Mouse (Mus musculus): ENCODE results near the gene Commd6.

The Commd6 gene

GRCm38 (mm10) chr14:101640153-101640843 lies at the start of gene Commd6:
Commd6 (minus strand) TSS chr14:101640686.
- DNase-seq (ENCODE audit: low spot score): peak; percentile 95

GRCm38 (mm10) chr14:101688406-101688805 lies 47.9 kb upstream of the Commd6 start:
- DNase-seq (ENCODE audit: low spot score): no peak

DNA sequence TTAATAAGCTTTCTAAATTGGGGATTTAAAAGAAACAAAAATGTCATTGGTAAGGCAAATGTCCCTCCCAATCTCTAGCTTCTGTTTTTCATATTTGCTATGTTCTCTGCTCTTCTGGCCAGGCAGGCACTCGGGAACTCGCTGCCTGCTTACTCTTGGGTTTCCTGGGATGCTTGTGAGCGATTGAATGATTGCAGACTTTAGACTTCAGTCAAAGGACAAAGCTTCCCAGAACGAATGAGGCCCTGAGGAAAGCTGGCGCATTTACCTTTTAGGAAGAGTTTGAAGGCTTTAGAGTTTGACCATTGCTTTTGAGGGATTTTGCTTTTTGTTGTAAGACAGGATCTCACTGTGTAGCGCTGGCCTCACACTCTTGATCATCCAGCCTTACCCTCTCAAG lies 47.2 kb upstream of the Commd6 start:
- no peak for DNase-seq (ENCODE audit: low spot score)

GRCm38 (mm10) chr14:101672226-101672625 lies 31.7 kb upstream of the Commd6 start:
- DNase-seq (ENCODE audit: low spot score): no peak

DNA sequence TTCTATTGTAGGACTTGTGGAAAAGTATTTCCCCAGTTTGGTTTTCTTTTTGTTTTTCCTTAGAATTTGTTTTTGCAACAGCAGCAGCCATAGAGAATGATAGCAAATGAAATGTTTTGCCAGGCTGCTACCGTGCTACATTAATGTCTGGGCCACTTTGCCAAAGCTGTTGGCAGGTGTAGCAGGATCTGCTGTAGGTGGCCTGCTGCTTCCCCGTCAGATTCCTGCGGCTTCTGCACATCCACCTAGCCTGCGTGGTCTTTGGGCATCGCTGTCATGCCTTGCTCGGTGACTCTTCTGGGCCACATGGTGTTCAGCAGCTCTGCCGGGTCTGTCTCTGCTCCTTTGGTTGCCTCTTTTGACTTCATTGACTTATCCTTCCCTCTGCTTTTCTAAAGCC lies 28.1 kb upstream of the Commd6 start:
- DNase-seq (ENCODE audit: low spot score): no peak

DNA sequence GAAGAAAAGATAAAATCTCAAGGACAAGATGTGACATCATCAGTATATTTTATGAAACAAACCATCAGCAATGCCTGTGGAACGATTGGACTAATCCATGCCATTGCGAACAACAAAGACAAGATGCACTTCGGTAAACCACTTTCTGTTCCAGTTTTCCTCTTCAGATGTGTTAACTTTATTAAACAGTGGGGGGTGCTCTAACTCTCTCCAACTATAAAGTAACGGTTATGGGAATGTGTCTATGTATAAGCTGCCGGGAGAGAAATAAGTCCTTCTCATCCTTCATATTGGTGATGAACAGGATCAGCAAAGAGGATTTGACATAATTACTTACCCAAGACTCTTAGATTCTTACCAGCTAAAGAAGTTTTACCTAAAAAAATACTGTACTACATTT lies 26.1 kb upstream of the Commd6 start:
- no peak for DNase-seq (ENCODE audit: low spot score)

- DNase-seq (ENCODE audit: low spot score): no peak
These were observed 25.6 kb upstream of the Commd6 start for GRCm38 (mm10) chr14:101666056-101666455.

DNA sequence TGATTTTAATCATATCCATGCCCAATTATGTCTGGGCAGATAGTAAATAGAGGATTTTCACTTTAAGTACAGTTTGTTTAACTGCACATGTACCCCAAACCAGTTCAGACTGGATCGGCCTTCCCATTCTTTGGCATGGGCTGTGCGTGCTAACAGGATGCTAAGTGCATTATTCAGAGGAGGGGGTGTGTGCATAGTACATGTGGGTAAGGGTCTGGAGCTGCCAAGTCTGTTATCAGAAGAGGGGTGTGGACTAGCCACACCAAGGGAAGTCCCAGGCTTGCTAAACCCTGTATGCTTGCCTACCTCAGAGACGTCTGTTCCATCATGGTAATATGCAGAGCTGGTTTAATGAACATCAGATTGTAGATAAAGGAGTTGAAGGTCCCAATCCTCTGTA lies 23.8 kb upstream of the Commd6 start:
- no peak for DNase-seq (ENCODE audit: low spot score)

GRCm38 (mm10) chr14:101661654-101662412 lies 21.3 kb upstream of the Commd6 start:
- DNase-seq (ENCODE audit: low spot score): no peak

- DNase-seq (ENCODE audit: low spot score): no peak
These were observed 15.8 kb upstream of the Commd6 start for GRCm38 (mm10) chr14:101656307-101656706.

DNA sequence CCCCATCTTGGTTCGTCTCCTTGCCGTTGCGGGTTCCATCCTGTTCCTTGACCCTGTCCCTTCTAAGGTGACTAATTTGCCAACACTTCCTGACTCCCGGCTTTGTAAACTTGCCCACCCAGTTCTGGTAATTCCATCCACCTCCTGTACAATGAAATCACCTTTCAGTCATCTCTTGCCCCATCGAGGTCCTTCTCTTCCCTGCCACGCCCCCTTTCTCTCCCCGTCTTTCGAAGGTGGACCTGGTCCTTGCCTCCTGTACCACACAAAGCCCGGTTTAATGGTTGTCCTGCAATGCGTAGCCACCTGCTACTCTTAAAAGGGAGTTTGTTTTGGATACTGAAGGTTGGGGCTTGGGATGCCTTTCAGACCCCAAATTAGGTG lies 14.0 kb upstream of the Commd6 start:
- no peak for DNase-seq (ENCODE audit: low spot score)

DNA sequence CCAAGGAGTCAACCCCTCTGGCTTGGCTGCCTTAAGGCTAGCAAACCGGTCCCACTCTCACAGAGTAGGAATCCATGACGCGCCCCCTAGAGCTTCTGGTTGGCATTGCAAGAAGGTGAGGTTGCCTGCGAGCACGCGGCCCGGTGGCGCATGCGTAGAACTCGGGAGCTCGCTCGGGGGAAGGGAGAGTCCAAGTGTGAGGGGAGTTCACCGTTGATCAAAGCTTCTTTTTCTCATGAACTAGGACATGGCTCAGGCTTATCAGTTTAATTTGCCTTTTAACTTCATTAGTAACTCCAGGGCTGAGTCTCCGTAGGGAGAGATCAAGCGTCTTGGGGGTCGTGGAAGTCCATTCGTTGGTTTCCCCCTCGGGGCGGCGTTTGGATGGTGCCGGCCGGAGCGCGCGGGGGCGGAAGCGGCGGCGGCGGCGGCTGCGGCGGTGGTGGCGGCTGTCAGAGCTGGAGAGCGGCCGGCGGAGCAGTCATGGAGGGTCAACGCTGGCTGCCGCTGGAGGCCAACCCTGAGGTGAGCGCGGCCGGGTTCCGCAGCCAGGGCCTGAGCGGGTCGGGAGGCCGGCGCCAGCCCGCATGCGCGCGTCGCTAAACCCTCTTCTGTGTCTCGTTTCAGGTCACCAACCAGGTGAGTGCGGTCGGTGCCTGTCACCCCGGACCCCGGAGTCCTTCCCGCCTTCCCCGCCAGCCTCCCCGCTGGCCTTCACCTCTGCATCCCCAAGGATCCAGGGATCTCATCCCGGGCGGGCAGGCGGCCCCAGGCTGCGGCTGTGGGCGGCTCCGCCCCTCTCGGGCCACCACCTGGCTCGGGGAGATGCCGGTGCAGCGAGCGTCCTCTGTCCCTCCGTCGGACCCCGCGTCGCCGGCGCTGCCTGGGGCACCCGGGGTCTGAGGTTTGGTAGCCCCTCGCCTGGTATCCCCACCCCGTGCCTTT lies 13.4 kb upstream of the Commd6 start, which contains the start of gene Uchl3:
Gene Uchl3, plus strand, starts transcription at position 387 of the 945 bp plus-strand sequence.
- DNase-seq (ENCODE audit: low spot score): peak; percentile 98

DNA sequence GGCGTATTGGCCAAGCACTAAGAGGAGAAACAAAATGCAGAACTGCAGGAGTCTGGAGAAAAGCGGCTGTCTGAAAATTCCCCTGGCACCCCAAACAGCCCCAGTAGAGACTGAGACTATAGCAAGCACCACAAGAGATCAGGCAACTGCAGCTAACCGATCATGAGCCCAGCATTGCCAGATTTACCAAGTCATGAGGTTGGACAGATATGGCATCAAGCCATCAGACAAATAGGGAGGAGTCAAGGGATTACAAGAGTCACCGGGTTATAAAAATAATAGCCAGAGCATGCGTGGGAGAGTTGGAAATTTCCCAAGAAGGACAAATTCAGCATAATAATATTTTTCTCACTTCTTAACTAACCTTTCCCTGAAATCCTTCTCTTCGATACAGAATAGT lies 12.1 kb upstream of the Commd6 start:
- no peak for DNase-seq (ENCODE audit: low spot score)

DNA sequence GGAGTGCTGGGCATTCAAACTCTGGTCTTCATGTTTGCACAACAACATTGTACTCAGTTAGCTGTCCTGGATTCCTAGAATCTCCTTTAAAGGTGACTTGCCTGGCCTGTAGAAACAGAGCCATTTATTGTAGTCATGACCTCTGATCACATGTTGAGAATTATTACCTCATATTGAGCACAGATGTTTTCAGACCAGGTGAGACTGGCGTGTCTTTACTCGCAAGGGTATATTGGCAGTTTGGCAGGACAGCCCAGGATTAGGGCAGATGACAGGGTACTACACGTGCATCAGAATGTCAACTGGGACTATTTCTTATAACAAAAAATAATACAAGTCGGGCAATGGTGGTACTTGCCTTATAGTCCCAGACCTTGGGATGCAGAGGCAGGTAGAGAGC lies 10.1 kb upstream of the Commd6 start:
- no peak for DNase-seq (ENCODE audit: low spot score)

DNA sequence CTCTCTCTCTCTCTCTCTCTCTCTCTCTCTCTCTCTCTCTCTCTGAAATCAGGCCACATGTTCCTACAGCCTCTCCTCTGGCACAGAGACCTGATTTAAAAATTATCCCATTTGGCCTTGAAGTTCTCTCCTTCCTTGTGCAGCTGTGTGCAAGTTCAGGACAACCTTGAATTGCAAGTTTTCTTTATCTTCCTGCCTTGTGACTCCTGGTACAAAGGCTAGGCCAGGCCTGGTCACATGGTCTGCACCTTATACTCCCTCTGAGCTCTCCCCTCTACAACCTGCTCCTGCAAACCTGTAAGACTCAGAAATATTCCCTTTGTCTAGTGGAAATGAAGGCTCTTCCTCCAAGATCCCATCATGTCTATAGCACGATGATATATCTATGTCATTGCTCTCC lies 4.5 kb upstream of the Commd6 start:
- DNase-seq (ENCODE audit: low spot score): no peak

DNA sequence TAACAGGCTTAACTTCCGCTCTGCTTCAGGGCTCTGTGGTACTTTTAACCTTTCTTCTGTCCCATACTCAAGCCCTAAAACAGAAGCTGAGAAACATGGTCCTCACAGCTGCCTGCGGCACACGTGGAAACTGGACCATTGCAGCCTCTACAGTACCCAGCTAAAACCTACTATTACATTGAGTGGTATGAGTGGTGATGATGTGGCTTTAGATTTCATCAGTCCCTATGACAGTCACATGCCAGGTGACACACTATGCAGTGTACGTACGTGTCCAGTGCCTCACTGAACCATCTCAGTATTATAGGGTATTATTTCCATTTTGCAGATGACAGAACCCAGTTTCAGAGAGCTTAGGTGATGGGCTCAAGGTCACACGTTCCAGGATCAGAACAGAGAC lies 3.1 kb downstream of the Commd6 start:
- no peak for DNase-seq (ENCODE audit: low spot score)

DNA sequence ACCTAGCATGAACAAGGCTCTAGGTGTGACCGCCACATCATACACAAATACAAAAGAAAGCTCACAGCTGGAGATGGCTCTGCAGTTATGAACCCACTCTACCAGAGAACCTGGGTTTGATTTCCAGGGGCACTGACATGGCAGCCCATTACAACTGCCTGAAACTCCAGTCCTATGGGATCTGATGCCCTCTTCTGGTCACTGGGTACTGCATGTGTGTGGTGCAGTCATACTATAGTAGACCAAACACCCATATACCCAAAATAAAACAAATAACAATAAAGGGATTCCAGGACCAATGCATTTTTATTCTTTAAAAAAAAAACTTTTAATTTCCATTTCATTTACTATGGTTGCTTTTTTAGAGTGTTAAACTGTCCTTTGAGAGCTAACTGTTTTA lies 4.7 kb downstream of the Commd6 start:
- DNase-seq (ENCODE audit: low spot score): no peak

GRCm38 (mm10) chr14:101630548-101630947 lies 9.9 kb downstream of the Commd6 start:
- no peak for DNase-seq (ENCODE audit: low spot score)

- DNase-seq (ENCODE audit: low spot score): no peak
These were observed 22.8 kb downstream of the Commd6 start for GRCm38 (mm10) chr14:101617680-101618079.

DNA sequence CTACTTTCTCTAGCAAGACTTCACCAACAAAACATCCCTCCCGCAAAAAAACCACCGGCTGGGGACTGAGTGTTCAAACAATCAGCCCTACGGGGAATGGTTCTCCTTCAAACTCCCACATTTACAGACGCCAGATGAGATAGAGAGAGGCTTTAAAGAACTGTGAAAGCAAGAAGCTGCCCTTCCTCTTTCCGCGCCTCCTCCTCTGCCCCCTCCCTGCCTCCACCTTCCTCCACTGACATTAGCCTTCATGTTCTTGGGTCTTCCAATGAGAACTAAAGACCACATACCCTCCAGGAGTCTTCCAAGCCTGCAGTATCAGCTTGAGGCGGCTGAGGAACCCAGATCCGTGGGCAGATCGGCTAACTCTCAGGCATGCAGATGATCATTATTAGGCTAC lies 24.3 kb downstream of the Commd6 start:
- DNase-seq (ENCODE audit: low spot score): no peak

GRCm38 (mm10) chr14:101613206-101613605 lies 27.3 kb downstream of the Commd6 start:
- no peak for DNase-seq (ENCODE audit: low spot score)

GRCm38 (mm10) chr14:101610701-101611100 lies 29.8 kb downstream of the Commd6 start:
- no peak for DNase-seq (ENCODE audit: low spot score)
